Mouse (Mus musculus) heart, postnatal 14 days (tissue): Measurements from ENCODE around the gene H2-Ab1. TPM values are rescaled to one million over a fixed set of nuclear protein-coding genes. Genes with fewer than 3 reads are reported as not detected.
A peak's percentile ranks its signal among the peaks of the same experiment; 100 is the strongest.
"Not testable (repeated sequence)": the region's sequence is repeated elsewhere in the genome, so short reads cannot be mapped to it uniquely, and the experiment has no call there.

Experiments
- DNase-seq, 2 experiments: peaks; one replicate each; pipeline ENCODE4 v3.0.0; 2021 to 2022
- intact Hi-C: fragments of 180-260 bp; cut with DNase I; formaldehyde crosslinking; loops from one replicate; pipeline ENCODE4 v1.15.1; 2025
- total RNA-seq, 2 experiments: library from RNA; stranded (reverse); gene quantifications; 2 replicates each; pipeline ENCODE4 v1.2.3; 2021

H2-Ab1 gene
- total RNA-seq, 2 experiments from 2014 or later: 6.6 to 12.7 TPM

- DNase-seq: no peak
- intact Hi-C loops: no loop called here
These were observed 46.3 kb downstream of the H2-Ab1 start for GRCm38 (mm10) chr17:34303789-34304188.

- intact Hi-C loops: no loop called here
- peak; percentile 49 to 73 for DNase-seq
These were observed 47.3 kb downstream of the H2-Ab1 start for GRCm38 (mm10) chr17:34304751-34305150.

GRCm38 (mm10) chr17:34305380-34306030, 48.0 kb downstream of the H2-Ab1 start, which contains the start of gene H2-Eb1:
H2-Eb1 (plus strand) TSS chr17:34305867.
- intact Hi-C loops: no loop called here
- peak; percentile 75 to 85 for DNase-seq

- no peak for DNase-seq
- intact Hi-C loops: no loop called here
These were observed 48.9 kb downstream of the H2-Ab1 start for GRCm38 (mm10) chr17:34306407-34306806.

- intact Hi-C loops: no loop called here
- no peak for DNase-seq
These were observed 49.7 kb downstream of the H2-Ab1 start for GRCm38 (mm10) chr17:34307216-34307615.

- intact Hi-C loops: no loop called here
- no peak for DNase-seq
These were observed 50.7 kb downstream of the H2-Ab1 start for GRCm38 (mm10) chr17:34308161-34308560.

GRCm38 (mm10) chr17:34309225-34309624, 51.7 kb downstream of the H2-Ab1 start:
- peak in 1 of 2 experiments; percentile 20 for DNase-seq
- intact Hi-C loops: no loop called here

GRCm38 (mm10) chr17:34309683-34310385, 52.3 kb downstream of the H2-Ab1 start:
- intact Hi-C loops: loop anchor here (10.0 kb wide), 1 partner anchor 135 kb away; no protein-coding TSS in a partner anchor
- DNase-seq: peak; percentile 75 to 79

GRCm38 (mm10) chr17:34310526-34310925, 53.0 kb downstream of the H2-Ab1 start:
- intact Hi-C loops: loop anchor here (10.0 kb wide), 1 partner anchor 136 kb away; no protein-coding TSS in a partner anchor
- DNase-seq: not testable (repeated sequence)

GRCm38 (mm10) chr17:34312185-34312584, 54.7 kb downstream of the H2-Ab1 start:
- intact Hi-C loops: loop anchor here (10.0 kb wide), 1 partner anchor 137 kb away; no protein-coding TSS in a partner anchor
- DNase-seq: no peak

GRCm38 (mm10) chr17:34313393-34313792, 55.9 kb downstream of the H2-Ab1 start:
- peak; percentile 80 to 89 for DNase-seq
- intact Hi-C loops: loop anchor here (1.0 to 10.0 kb wide), 2 partner anchors 63 to 139 kb away; no protein-coding TSS in a partner anchor

- DNase-seq: no peak
- intact Hi-C loops: loop anchor here (10.0 kb wide), 1 partner anchor 139 kb away; no protein-coding TSS in a partner anchor
These were observed 56.8 kb downstream of the H2-Ab1 start for GRCm38 (mm10) chr17:34314286-34314685.

GRCm38 (mm10) chr17:34315512-34315911, 58.0 kb downstream of the H2-Ab1 start:
- intact Hi-C loops: loop anchor here (10.0 kb wide), 1 partner anchor 141 kb away; no protein-coding TSS in a partner anchor
- no peak for DNase-seq

GRCm38 (mm10) chr17:34316697-34317096, 59.2 kb downstream of the H2-Ab1 start:
- no peak for DNase-seq
- intact Hi-C loops: loop anchor here (10.0 kb wide), 1 partner anchor 142 kb away; no protein-coding TSS in a partner anchor

GRCm38 (mm10) chr17:34317275-34317674, 59.8 kb downstream of the H2-Ab1 start:
- DNase-seq: no peak
- intact Hi-C loops: loop anchor here (10.0 kb wide), 1 partner anchor 142 kb away; no protein-coding TSS in a partner anchor

Other genes starting within 250 kb of the H2-Ab1 start
- 10 to 100 TPM; 12.2 to 14.6 TPM for gene Ring1, start 233.0 kb upstream of the H2-Ab1 start, total RNA-seq
- gene H2-Ke6, start 229.6 kb upstream of the H2-Ab1 start, total RNA-seq: 10 to 100 TPM; 80.6 to 88.2 TPM
- 10 to 100 TPM; 63.2 to 63.3 TPM for gene Slc39a7, start 226.0 kb upstream of the H2-Ab1 start, total RNA-seq
- 10 to 100 TPM; 41.9 to 44.7 TPM for gene Rxrb, start 225.9 kb upstream of the H2-Ab1 start, total RNA-seq
- 1 to 10 TPM; 1.5 to 2.7 TPM for gene Col11a2, start 218.3 kb upstream of the H2-Ab1 start, total RNA-seq
- under 1 TPM; 0.33 to 0.54 TPM for gene H2-Oa, start 165.3 kb upstream of the H2-Ab1 start, total RNA-seq
- 1 to 10 TPM; 3.5 to 4.0 TPM for gene H2-DMa, start 138.1 kb upstream of the H2-Ab1 start, total RNA-seq
- gene Brd2, start 135.1 kb upstream of the H2-Ab1 start, total RNA-seq: 10 to 100 TPM; 93.2 to 99.4 TPM
- gene H2-DMb2, start 114.4 kb upstream of the H2-Ab1 start, total RNA-seq: 1 to 10 TPM in 1 of 2 experiments, under 1 TPM in 1; 0.96 to 1.6 TPM
- gene H2-DMb1, start 104.6 kb upstream of the H2-Ab1 start, total RNA-seq: 1 to 10 TPM; 1.4 to 1.8 TPM
- gene Tap1, start 70.1 kb upstream of the H2-Ab1 start, total RNA-seq: 1 to 10 TPM; 5.4 to 5.5 TPM
- 1 to 10 TPM; 6.5 to 7.2 TPM for gene Psmb9, start 69.9 kb upstream of the H2-Ab1 start, total RNA-seq
- gene Psmb8, start 60.0 kb upstream of the H2-Ab1 start, total RNA-seq: 10 to 100 TPM in 1 of 2 experiments, 1 to 10 TPM in 1; 8.9 to 13.0 TPM
- gene Tap2, start 54.2 kb upstream of the H2-Ab1 start, total RNA-seq: 10 to 100 TPM; 18.9 to 20.7 TPM
- under 1 TPM; 0.88 TPM for gene H2-Ob, start 18.8 kb upstream of the H2-Ab1 start, total RNA-seq
- gene H2-Aa, start 30.1 kb downstream of the H2-Ab1 start, total RNA-seq: 10 to 100 TPM in 1 of 2 experiments, 1 to 10 TPM in 1; 7.0 to 13.1 TPM
- gene H2-Eb1, start 48.2 kb downstream of the H2-Ab1 start, total RNA-seq: 10 to 100 TPM in 1 of 2 experiments, 1 to 10 TPM in 1; 5.8 to 11.8 TPM
- under 1 TPM in 1 of 2 experiments, not detected in 1; 0.10 TPM for gene H2-Eb2, start 68.0 kb downstream of the H2-Ab1 start, total RNA-seq
- under 1 TPM; 0.27 to 0.33 TPM for gene Btnl2, start 97.1 kb downstream of the H2-Ab1 start, total RNA-seq
- gene Btnl1, start 119.4 kb downstream of the H2-Ab1 start, total RNA-seq: not detected
- under 1 TPM in 1 of 2 experiments, not detected in 1; 0.24 TPM for gene BC051142, start 141.1 kb downstream of the H2-Ab1 start, total RNA-seq
- not detected for gene Btnl4, start 219.6 kb downstream of the H2-Ab1 start, total RNA-seq